Mouse (Mus musculus) thymus, adult 2 months (tissue): ENCODE results near the gene Saa4. TPM values are rescaled to one million over a fixed set of nuclear protein-coding genes. Genes with fewer than 3 reads are reported as not detected.

Source experiments
- DNase-seq: peaks from one replicate; pipeline ENCODE4 v3.0.0; 2021
- H3K27ac ChIP-seq: fragments of 200-500 bp; 2 replicates; pipeline ENCODE4 v1.5.1; 2012; ENCODE audit warnings: low read length, control low read depth; ENCODE audit not compliant: control insufficient read depth, insufficient read depth
- H3K27me3 ChIP-seq: fragments of 200-500 bp; 2 replicates; pipeline ENCODE4 v1.6.1; 2012; ENCODE audit warnings: mild to moderate bottlenecking, low read length, moderate library complexity, mixed read lengths; ENCODE audit not compliant: control insufficient read depth, insufficient read depth
- H3K36me3 ChIP-seq: fragments of 200-500 bp; 2 replicates; pipeline ENCODE4 v1.6.1; 2012; ENCODE audit warnings: mild to moderate bottlenecking, low read length, moderate library complexity; ENCODE audit not compliant: control insufficient read depth, insufficient read depth
- H3K4me1 ChIP-seq: fragments of 200-500 bp; replicated peaks from 2 replicates; pipeline ENCODE4 v1.6.1; 2012; ENCODE audit warnings: low read length; ENCODE audit not compliant: control insufficient read depth, insufficient read depth
- H3K4me3 ChIP-seq: fragments of 200-500 bp; 2 replicates; pipeline ENCODE4 v1.5.1; 2012; ENCODE audit warnings: mild to moderate bottlenecking, low read length, control low read depth, moderate library complexity; ENCODE audit not compliant: control insufficient read depth, insufficient read depth
- CTCF ChIP-seq: fragments of 200-500 bp; IDR thresholded peaks from 2 replicates; pipeline ENCODE4 v1.5.1; 2012; ENCODE audit warnings: mild to moderate bottlenecking, control low read depth, low read length, moderate library complexity, borderline replicate concordance; ENCODE audit not compliant: control insufficient read depth, poor library complexity, insufficient read depth; ENCODE audit errors: extremely low read depth
- POLR2A ChIP-seq: fragments of 200-500 bp; IDR thresholded peaks from 2 replicates; pipeline ENCODE4 v1.6.1; 2012; ENCODE audit warnings: mild to moderate bottlenecking, low read length, control low read depth, moderate library complexity; ENCODE audit not compliant: control insufficient read depth, poor library complexity, insufficient read depth; ENCODE audit errors: extremely low read depth
- WGBS: fragments of 180-500 bp; shearing (Covaris S2); methylation state at CpG from one replicate; pipeline ENCODE4 v1.1.7; 2018; 5-methylcytosine and 5-hydroxymethylcytosine counted together
- polyA plus RNA-seq: library from polyadenylated mRNA; depleted of rRNA; stranded (reverse); fragments of >200 nt; gene quantifications from 2 replicates; pipeline ENCODE4 v1.2.3, GENCODE M21; 2012

Gene Saa4
- polyA plus RNA-seq, 1 experiment = 0.16 TPM

- 22% methylated on average over 5 of the region's 5 CpGs for WGBS
- no peak for TF ChIP-seq POLR2A
- TF ChIP-seq CTCF = no peak
These were observed 15.5 kb downstream of the Saa4 start for GRCm38 (mm10) chr7:46716897-46717296.

GRCm38 (mm10) chr7:46715600-46715999 lies 16.8 kb downstream of the Saa4 start, which contains the start of gene Saa3:
Gene Saa3, minus strand, starts transcription at chr7:46715700.
- 94% methylated on average over 5 of the region's 5 CpGs for WGBS
- Histone ChIP-seq H3K27ac (no peak within 1 kb of the TSS), H3K36me3 (no peaks in the 10 kb centered on the region), H3K4me1 (peaks cover 6% of the 10 kb centered on the region), H3K27me3 (no peaks in the 10 kb centered on the region; the same call in 1 of the 2 replicates), H3K4me3 (no peak within 1 kb of the TSS)
- no peak for DNase-seq
- TF ChIP-seq CTCF (no peak), POLR2A (no peak)

More at GRCm38 (mm10) chr7:46716897-46717296, 15.5 kb downstream of the Saa4 start:
- Histone ChIP-seq H3K4me3 (no peak overlapping the region), H3K27me3 (no peaks in the 10 kb centered on the region; the same call in 1 of the 2 replicates), H3K4me1 (peaks cover 6% of the 10 kb centered on the region), H3K36me3 (no peaks in the 10 kb centered on the region), H3K27ac (no peak overlapping the region)
- DNase-seq = no peak

DNA sequence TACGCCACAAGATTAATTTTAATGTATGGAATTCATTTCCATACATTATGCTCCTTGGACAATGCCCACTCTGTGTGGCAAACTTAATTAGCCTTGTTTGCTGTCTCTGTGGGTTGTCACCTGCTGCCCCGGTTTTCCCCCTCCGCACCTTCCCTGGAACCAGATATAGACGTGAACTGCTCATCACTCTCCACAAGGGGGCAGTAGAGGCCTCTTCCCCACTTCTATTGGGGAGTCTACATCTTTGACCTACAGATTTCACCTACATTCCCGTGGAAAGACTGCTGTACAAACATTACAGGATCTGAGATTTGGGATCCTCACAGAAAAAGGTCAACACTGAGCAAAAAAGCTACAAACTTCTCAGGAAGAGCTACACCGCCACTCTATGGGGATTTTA lies 17.9 kb downstream of the Saa4 start:
- peak; percentile 36; the same call in 1 of the 2 replicates for TF ChIP-seq CTCF
- TF ChIP-seq POLR2A = no peak
- Histone ChIP-seq H3K27me3 (no peaks in the 10 kb centered on the region; the same call in 1 of the 2 replicates), H3K27ac (no peak overlapping the region), H3K4me3 (no peak overlapping the region), H3K36me3 (no peaks in the 10 kb centered on the region), H3K4me1 (peaks cover 6% of the 10 kb centered on the region)
- 33% methylated on average over 6 of the region's 6 CpGs for WGBS
- peak; percentile 70 for DNase-seq

- H3K27me3 ChIP-seq = no peaks in the 10 kb centered on the region; the same call in 1 of the 2 replicates
- TF ChIP-seq CTCF = no peak
- TF ChIP-seq POLR2A = no peak
- 7% methylated on average over 6 of the region's 6 CpGs for WGBS
- peaks cover 6% of the 10 kb centered on the region for H3K4me1 ChIP-seq
- no peak for DNase-seq
- no peak overlapping the region for H3K4me3 ChIP-seq
- H3K27ac ChIP-seq = no peak overlapping the region
- no peaks in the 10 kb centered on the region; the same call in none of the 2 replicates for H3K36me3 ChIP-seq
These were observed 20.2 kb downstream of the Saa4 start for GRCm38 (mm10) chr7:46712250-46712649.

DNA sequence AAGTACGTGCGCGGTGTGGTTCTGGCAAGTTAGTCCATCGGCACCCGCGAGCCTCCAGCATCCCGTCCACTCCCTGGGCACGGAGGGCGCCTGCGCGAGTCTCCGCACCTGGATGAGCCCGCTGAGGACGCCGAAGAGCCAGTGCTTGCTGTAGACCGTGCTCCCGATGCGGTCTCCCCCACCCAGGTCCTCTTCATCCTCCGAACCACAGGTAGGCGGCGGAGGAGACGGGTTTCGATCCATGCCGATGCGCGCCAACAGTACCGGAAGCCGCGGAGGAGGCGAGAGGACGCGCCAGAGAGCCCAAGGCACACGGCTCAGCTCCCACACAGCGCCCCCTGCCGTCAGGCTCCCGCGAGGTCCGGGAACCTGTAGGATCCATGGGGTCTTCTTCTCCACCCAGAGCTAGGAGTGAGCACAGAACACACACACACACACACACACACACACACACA lies 22.0 kb downstream of the Saa4 start, which contains the start of gene Saal1:
Saal1 (minus strand) TSS at position 291 of the 455 bp plus-strand sequence.
- Histone ChIP-seq H3K4me1 (peaks cover 6% of the 10 kb centered on the region), H3K4me3 (peak within 1 kb of the TSS; percentile 61), H3K36me3 (peaks cover 14% of the 10 kb centered on the region), H3K27ac (no peak within 1 kb of the TSS), H3K27me3 (no peaks in the 10 kb centered on the region)
- 0% methylated on average over 38 of the region's 38 CpGs for WGBS
- TF ChIP-seq POLR2A = no peak
- TF ChIP-seq CTCF = peak; percentile 92
- DNase-seq = peak; percentile 86

DNA sequence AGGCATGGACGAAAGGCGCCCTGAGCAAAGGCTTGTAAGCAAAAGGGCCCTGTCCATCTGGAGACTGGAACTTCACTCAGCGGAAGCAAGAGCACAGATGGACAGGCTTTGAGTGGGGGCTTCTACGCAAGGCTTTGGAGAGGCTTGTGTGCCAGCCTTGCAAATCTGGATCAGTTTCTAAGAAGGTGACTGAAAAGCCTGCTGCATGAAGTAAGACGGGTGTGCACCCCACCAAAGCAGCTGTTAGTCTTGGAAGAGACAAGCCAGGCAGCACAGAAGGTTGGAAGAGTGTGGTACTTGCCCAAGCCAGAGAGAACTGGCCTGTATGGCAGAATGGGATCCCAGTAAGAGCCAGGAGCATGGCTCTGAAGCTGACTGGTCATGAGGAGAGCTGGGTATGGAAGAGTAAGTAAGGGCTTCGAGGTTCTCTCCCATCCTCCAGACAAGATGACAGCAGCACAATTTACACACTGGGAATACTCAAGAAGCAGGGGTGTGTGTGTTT lies 31.8 kb downstream of the Saa4 start:
- Histone ChIP-seq H3K27ac (no peak overlapping the region), H3K4me1 (no peaks in the 10 kb centered on the region), H3K27me3 (no peaks in the 10 kb centered on the region), H3K36me3 (peaks cover 75% of the 10 kb centered on the region), H3K4me3 (no peak overlapping the region)
- 97% methylated on average over 6 of the region's 6 CpGs for WGBS
- DNase-seq = no peak
- no peak for TF ChIP-seq POLR2A
- TF ChIP-seq CTCF = no peak
